8 mouse cellular contexts compared by ENCODE assay signal in genomic region chr10:53750955-53751652, GRCm38 (mm10). TPM values are rescaled to one million over a fixed set of nuclear protein-coding genes. Genes with fewer than 3 reads are reported as not detected.
DNase-seq lines count a peak whose midpoint lies in the region; ATAC-seq and TF ChIP-seq lines count a peak whose summit lies in the region.

Gene Fam184a, minus strand, starts transcription at chr10:53751123.

- H3K36me3 ChIP-seq in hindbrain, postnatal 0 days (ENCODE audit: insufficient read depth, low read length) = no peaks in the 10 kb centered on the region

- H3K4me3 ChIP-seq in hindbrain, postnatal 0 days (ENCODE audit: low read length) = peak within 1 kb of the TSS; percentile 87
- peak within 1 kb of the TSS; percentile 82 for H3K4me3 ChIP-seq in left cerebral cortex, adult 2 months

- WGBS in hindbrain, postnatal 0 days = 2% methylated on average over 68 of the region's 71 CpGs

- peak within 1 kb of the TSS; percentile 79 for H3K27ac ChIP-seq in hindbrain, postnatal 0 days
- peak within 1 kb of the TSS; percentile 86 for H3K27ac ChIP-seq in left cerebral cortex, adult 2 months

- no peaks in the 10 kb centered on the region for H3K9me3 ChIP-seq in hindbrain, postnatal 0 days (ENCODE audit: low read length)

- no peaks in the 10 kb centered on the region for H3K27me3 ChIP-seq in hindbrain, postnatal 0 days (ENCODE audit: insufficient read depth, low read length)

- peak within 1 kb of the TSS; percentile 90 for H3K4me2 ChIP-seq in hindbrain, postnatal 0 days (ENCODE audit: low read depth, low read length)

- DNase-seq in adrenal gland, adult 18-20 months (ENCODE audit: low spot score in 2 of 2) = peak; percentile 57 to 59
- peak; percentile 63 for DNase-seq in gastrocnemius, postnatal 10 days
- peak; percentile 93 for DNase-seq in hindbrain, postnatal 0 days (ENCODE audit: low spot score)
- DNase-seq in left cerebral cortex, adult 2 months (ENCODE audit: extremely low spot score in 1 of 2, low spot score in 2 of 2) = peak; percentile 89 to 91
- DNase-seq in lung, postnatal 36 days = peak; percentile 68
- DNase-seq in right cerebral cortex, adult 18-20 months = peak; percentile 94

- TF ChIP-seq CTCF in hindbrain, postnatal 0 days (IDR thresholded peaks at IDR 0.05; ENCODE audit: low read depth) = no peak
- no peak for TF ChIP-seq CTCF in left cerebral cortex, adult 2 months (IDR thresholded peaks at IDR 0.05)

- H3K4me1 ChIP-seq in hindbrain, postnatal 0 days (ENCODE audit: insufficient read depth, low read length) = peaks cover 11% of the 10 kb centered on the region; the same call in 1 of the 2 replicates

- ATAC-seq in common myeloid progenitor, adult 5-6 weeks (replicated peaks; ENCODE audit: low read depth, poor library complexity, severe bottlenecking) = peak; percentile 72
- peak; percentile 96 for ATAC-seq in hindbrain, postnatal 0 days
- no peak for ATAC-seq in erythroid progenitor cell, adult 5-6 weeks (replicated peaks; ENCODE audit: low FRiP score, poor library complexity, severe bottlenecking)

- intact Hi-C loops in left cerebral cortex, adult 2 months (cut with DNase I) = loop anchor here (5.0 kb wide), 1 partner anchor 109 kb away; no protein-coding TSS in a partner anchor

- peak within 1 kb of the TSS; percentile 84 for H3K9ac ChIP-seq in hindbrain, postnatal 0 days (replicated peaks; ENCODE audit: low read length)

RNA-seq across cellular contexts. Expression of gene Fam184a, which starts in this region (rescaled TPM):
- 1 to 10 TPM; 2.4 to 3.3 TPM for total RNA-seq in adrenal gland, adult 18-20 months (2021)
- total RNA-seq in common myeloid progenitor, adult 5-6 weeks (2017) = 11.1 and 11.9 TPM in 2 replicates
- total RNA-seq in gastrocnemius, postnatal 10 days (2021) = 1 to 10 TPM; 1.1 to 2.0 TPM
- 11.6 and 23.4 TPM in 2 replicates for total RNA-seq in hindbrain, postnatal 0 days (2014; rRNA removed)
- 14.6 and 15.2 TPM in 2 replicates for polyA plus RNA-seq in hindbrain, postnatal 0 days (2015; fragmentation: Nextera tagmentation; extraction: Ambion mirVana)
- 10 to 100 TPM; 26.3 to 31.8 TPM for total RNA-seq in left cerebral cortex, adult 2 months (2021)
- not detected in 2 replicates for total RNA-seq in erythroid progenitor cell, adult 5-6 weeks (2015; ENCODE audit: low replicate concordance)
- not detected in 2 replicates for total RNA-seq in erythroid progenitor cell, adult 5-6 weeks (2017; ENCODE audit: low replicate concordance)
